ENCODE assay signal across 12 mouse cellular contexts in the genomic region with DNA sequence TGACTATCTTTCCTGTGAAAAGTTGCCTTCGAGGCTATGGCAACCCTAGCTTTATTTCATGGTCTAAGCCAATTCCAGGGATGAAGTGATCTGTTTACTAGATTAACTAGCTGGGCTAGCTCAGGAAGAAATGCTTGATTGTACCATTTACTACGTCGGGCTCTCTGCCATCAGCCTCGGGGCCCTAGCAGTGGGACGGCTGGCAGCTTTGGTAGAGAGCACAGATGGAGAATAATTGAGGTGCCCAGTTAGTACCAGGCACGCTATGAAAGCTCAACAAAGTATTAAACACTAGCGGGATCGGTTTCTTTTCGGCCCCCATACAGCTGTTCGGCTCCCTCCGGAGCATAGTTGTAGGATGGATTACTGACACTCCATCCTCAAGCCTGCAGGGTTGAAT.
DNase-seq lines count a peak whose midpoint lies in the region; ATAC-seq and TF ChIP-seq lines count a peak whose summit lies in the region.
"Had no signal": no experiment of that assay in that cellular context is flagged by ENCODE, and none has a peak within 500 bp of the region (broad histone marks: within the 10 kb centered on the region; RNA-seq: fewer than 3 reads in every experiment).

No protein-coding gene starts in this region.

- no peaks in the 10 kb centered on the region for H3K9me3 ChIP-seq in stomach, postnatal 0 days (ENCODE audit: control insufficient read depth, low read length)
- H3K9me3 ChIP-seq: embryonic facial prominence, embryonic 12.5 days; kidney, embryonic 15.5 days; lung, embryonic 15.5 days had no signal

- no peaks in the 10 kb centered on the region for H3K27me3 ChIP-seq in stomach, postnatal 0 days (ENCODE audit: control insufficient read depth, insufficient read depth, low read length)
- H3K27me3 ChIP-seq: embryonic facial prominence, embryonic 12.5 days; kidney, embryonic 15.5 days; lung, embryonic 15.5 days had no signal

- no peak overlapping the region for H3K9ac ChIP-seq in stomach, postnatal 0 days (ENCODE audit: low read length)
- H3K9ac ChIP-seq: embryonic facial prominence, embryonic 12.5 days; kidney, embryonic 15.5 days; lung, embryonic 15.5 days had no signal

- TF ChIP-seq CTCF in brain, embryonic 14.5 days (IDR thresholded peaks at IDR 0.05; ENCODE audit: borderline replicate concordance, extremely low read depth, insufficient read depth, insufficient read length): no peak
- no peak for TF ChIP-seq CTCF in layer of hippocampus, adult 2 months (conservative IDR thresholded peaks at IDR 0.05)
- no peak for TF ChIP-seq CTCF in stomach, postnatal 0 days (IDR thresholded peaks at IDR 0.05; ENCODE audit: low read depth)

- no peak for TF ChIP-seq POLR2A in brain, embryonic 14.5 days (IDR thresholded peaks at IDR 0.05; ENCODE audit: borderline replicate concordance, extremely low read depth, insufficient read depth, insufficient read length, poor library complexity, severe bottlenecking)

- H3K4me1 ChIP-seq in stomach, postnatal 0 days (replicated peaks; ENCODE audit: control insufficient read depth, insufficient read depth): no peaks in the 10 kb centered on the region
- H3K4me1 ChIP-seq: embryonic facial prominence, embryonic 12.5 days; kidney, embryonic 15.5 days; lung, embryonic 15.5 days had no signal

- ATAC-seq in frontal cortex, adult (ENCODE audit: low TSS enrichment): peak; percentile 16; the same call in 1 of the 2 replicates
- no peak for ATAC-seq in stomach, postnatal 0 days (ENCODE audit: low FRiP score, low TSS enrichment)

- H3K27ac ChIP-seq in layer of hippocampus, adult 2 months: peak overlapping the region; percentile 33
- H3K27ac ChIP-seq in stomach, postnatal 0 days (replicated peaks): no peak overlapping the region
- H3K27ac ChIP-seq: embryonic facial prominence, embryonic 12.5 days; kidney, embryonic 15.5 days; lung, embryonic 15.5 days had no signal

- no peak overlapping the region for H3K4me3 ChIP-seq in layer of hippocampus, adult 2 months
- H3K4me3 ChIP-seq in stomach, postnatal 0 days (ENCODE audit: low read depth, low read length): no peak overlapping the region
- H3K4me3 ChIP-seq: embryonic facial prominence, embryonic 12.5 days; kidney, embryonic 15.5 days; lung, embryonic 15.5 days had no signal

- no peak for TF ChIP-seq EP300 in stomach, postnatal 0 days (optimal IDR thresholded peaks at IDR 0.05)

- no peaks in the 10 kb centered on the region for H3K36me3 ChIP-seq in stomach, postnatal 0 days (ENCODE audit: control insufficient read depth, insufficient read depth, low read length)
- H3K36me3 ChIP-seq: embryonic facial prominence, embryonic 12.5 days; kidney, embryonic 15.5 days; lung, embryonic 15.5 days had no signal

- WGBS in stomach, postnatal 0 days: 88% methylated on average over 11 of the region's 11 CpGs

- H3K4me2 ChIP-seq in stomach, postnatal 0 days (replicated peaks; ENCODE audit: low read depth): no peak overlapping the region
- H3K4me2 ChIP-seq: embryonic facial prominence, embryonic 12.5 days; kidney, embryonic 15.5 days; lung, embryonic 15.5 days had no signal

- no peak for DNase-seq in frontal cortex, adult 2 months (ENCODE audit: extremely low spot score in 1 of 2, low spot score in 1 of 2)
- peak; percentile 66 for DNase-seq in brain, embryonic 14.5 days (ENCODE audit: low read depth)
- peak; percentile 88 for DNase-seq in cerebellum, adult 9-10 months
- peak; percentile 42 to 55 for DNase-seq in layer of hippocampus, adult 2 months (ENCODE audit: low spot score in 2 of 2)
- DNase-seq in right cerebral cortex, adult 2 months (ENCODE audit: low spot score in 2 of 2): no peak
- DNase-seq in adipocyte (ENCODE audit: low spot score): no peak
- DNase-seq in stomach, postnatal 0 days (ENCODE audit: low spot score): no peak
- DNase-seq: adrenal gland, postnatal 14 days had no signal

Comparison
In these comparisons a context has a peak if more than half of its experiments do, and no peak if none do; other contexts are left out.
1. DNase-seq: peak in brain, embryonic 14.5 days (single experiment), cerebellum, adult 9-10 months (single experiment) and layer of hippocampus, adult 2 months (2 of 2); none in frontal cortex, adult 2 months (0 of 2), right cerebral cortex, adult 2 months (0 of 2), adipocyte (single experiment) and stomach, postnatal 0 days (single experiment).